14 mouse cellular contexts compared by ENCODE assay signal in the genomic region with DNA sequence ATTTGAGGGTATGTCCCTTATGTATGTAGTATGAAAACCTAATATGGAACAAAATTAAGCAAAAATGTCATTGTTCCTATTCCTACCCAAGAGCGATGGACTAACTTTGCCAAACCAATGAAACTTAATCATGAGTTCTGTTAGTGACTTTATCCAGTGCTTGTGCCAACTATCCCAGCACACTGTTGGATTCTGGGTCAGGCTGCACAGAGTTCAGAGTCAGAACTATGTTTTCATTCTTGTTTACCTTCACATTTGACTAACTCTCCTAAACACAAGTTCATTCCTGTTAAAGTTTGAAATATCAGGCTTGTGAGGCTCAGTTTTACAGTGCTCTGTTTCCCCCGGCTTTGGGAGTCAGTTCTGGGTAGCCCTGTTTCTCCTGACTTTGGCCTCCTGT.
"Had no signal": no experiment of that assay in that cellular context is flagged by ENCODE, and none has a peak within 500 bp of the region (broad histone marks: within the 10 kb centered on the region; RNA-seq: fewer than 3 reads in every experiment).

No protein-coding gene starts in this region.

- H3K4me3 ChIP-seq: layer of hippocampus, adult 2 months; midbrain, embryonic 10.5 days; myocyte; neural tube, embryonic 15.5 days had no signal

- H3K9me3 ChIP-seq: midbrain, embryonic 10.5 days; neural tube, embryonic 15.5 days had no signal

- H3K4me1 ChIP-seq: midbrain, embryonic 10.5 days; neural tube, embryonic 15.5 days had no signal

- H3K27ac ChIP-seq: hindbrain, postnatal 0 days; kidney, postnatal 0 days; layer of hippocampus, adult 2 months; liver, embryonic 14.5 days; midbrain, embryonic 10.5 days; neural tube, embryonic 15.5 days had no signal

- H3K4me2 ChIP-seq: neural tube, embryonic 15.5 days had no signal

- H3K27me3 ChIP-seq: neural tube, embryonic 15.5 days had no signal

- DNase-seq: lung, adult 2 months; lung, postnatal 4 days; midbrain, embryonic 14.5 days; right cerebral cortex, adult 18-20 months; right cerebral cortex, postnatal 25 days; thymus, postnatal 36 days had no signal

- H3K36me3 ChIP-seq: midbrain, embryonic 10.5 days; neural tube, embryonic 15.5 days had no signal

- H3K9ac ChIP-seq: liver, embryonic 14.5 days; neural tube, embryonic 15.5 days had no signal

- ATAC-seq: hindbrain, postnatal 0 days; lung, postnatal 0 days had no signal
